Mouse (Mus musculus): Measurements from ENCODE around the gene Slc46a1.

The Slc46a1 gene

DNA sequence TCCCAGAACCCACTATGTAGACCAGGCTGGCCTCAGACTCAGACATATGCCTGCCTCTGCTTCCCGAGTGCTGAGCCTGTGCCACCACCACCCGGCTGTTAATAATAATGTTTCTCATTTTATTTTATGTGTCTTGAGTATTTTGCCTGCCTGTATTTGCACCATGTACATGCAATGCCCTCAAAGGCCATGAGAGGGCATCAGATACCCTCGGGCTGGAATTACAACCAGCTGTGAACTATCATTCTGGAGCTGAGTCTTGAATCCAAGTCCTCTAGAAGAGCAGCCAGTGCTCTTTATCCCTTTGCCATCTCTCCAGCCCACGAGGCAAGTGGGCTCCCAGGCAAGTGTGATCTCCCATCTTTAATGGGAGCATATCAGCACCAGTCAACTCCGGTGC is 10.2 kb upstream of the Slc46a1 start:
- peak in 1 of 2 experiments; percentile 35 for DNase-seq (ENCODE audit: low spot score in 2 of 2)

- DNase-seq (ENCODE audit: low spot score in 2 of 2) = no peak
These were observed 6.8 kb upstream of the Slc46a1 start for GRCm38 (mm10) chr11:78458740-78459139.

GRCm38 (mm10) chr11:78461894-78462293 is 3.6 kb upstream of the Slc46a1 start:
- DNase-seq (ENCODE audit: low spot score in 2 of 2) = no peak

GRCm38 (mm10) chr11:78462669-78463068 is 2.8 kb upstream of the Slc46a1 start:
- DNase-seq (ENCODE audit: low spot score in 2 of 2) = no peak

- no peak for DNase-seq (ENCODE audit: low spot score in 2 of 2)
These were observed 2.0 kb upstream of the Slc46a1 start for GRCm38 (mm10) chr11:78463286-78464036.

DNA sequence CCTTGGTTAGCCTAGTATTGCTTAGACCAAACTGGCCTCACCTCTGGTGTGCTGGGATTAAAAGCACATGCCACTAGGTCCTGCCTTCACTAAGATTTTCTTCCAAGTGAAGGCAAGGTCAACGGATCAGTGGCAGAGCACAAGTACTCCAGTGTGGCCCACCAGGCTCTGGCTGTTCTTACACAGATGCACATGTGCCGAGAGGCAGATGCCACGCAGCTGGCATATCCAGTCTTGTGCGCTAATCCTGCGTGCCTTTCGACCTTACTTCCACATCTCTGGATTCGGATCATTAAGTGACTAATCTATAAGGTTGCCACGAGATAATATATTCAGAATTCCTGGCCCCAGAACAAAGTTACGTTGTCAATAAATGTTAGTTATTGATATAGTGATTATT is 381 bp upstream of the Slc46a1 start:
- no peak for DNase-seq (ENCODE audit: low spot score in 2 of 2)

DNA sequence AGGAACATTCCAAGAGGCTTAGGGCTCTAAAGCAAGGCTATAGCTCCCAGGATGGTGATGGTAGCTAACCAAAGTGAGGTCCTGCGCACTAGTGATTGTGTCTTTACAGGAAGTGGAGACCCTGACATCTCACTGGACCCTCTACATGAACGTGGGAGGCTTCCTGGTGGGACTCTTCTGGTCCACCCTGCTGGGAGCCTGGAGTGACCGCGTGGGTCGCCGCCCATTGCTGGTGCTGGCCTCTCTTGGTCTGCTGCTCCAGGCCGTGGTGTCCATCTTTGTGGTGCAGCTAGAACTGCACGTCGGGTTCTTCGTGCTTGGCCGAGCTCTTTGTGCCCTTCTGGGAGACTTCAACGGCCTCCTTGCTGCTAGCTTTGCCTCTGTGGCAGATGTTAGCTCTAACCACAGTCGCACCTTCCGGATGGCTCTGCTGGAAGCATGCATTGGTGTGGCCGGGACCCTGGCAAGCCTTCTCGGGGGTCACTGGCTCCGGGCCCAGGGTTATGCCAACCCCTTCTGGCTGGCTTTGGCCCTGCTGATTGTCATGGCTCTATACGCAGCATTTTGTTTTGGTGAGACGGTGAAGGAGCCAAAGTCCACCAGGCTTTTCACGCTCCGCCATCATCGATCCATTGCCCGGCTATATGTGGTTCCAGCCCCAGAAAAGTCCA is 880 bp downstream of the Slc46a1 start:
- no peak for DNase-seq (ENCODE audit: low spot score in 2 of 2)

DNA sequence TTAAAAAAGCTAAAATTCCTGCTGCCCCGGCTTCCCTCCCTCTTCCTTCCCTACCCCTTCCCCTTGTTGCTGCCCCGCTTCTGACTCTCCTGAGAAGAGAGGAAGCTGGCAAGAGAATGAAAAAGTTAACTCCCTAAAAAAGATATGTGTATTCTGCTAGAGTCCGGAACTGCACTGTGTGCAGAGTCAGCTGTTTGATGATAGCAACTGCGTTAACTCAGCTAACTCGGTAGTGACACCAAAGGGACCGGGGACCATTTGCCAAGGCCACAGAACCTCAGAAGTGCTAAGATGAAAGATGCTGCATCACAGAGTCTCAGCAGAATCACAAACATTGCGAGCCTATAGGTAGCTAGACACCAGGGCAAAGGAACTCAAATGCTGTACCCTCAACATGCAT is 2.0 kb downstream of the Slc46a1 start:
- no peak for DNase-seq (ENCODE audit: low spot score in 2 of 2)

DNA sequence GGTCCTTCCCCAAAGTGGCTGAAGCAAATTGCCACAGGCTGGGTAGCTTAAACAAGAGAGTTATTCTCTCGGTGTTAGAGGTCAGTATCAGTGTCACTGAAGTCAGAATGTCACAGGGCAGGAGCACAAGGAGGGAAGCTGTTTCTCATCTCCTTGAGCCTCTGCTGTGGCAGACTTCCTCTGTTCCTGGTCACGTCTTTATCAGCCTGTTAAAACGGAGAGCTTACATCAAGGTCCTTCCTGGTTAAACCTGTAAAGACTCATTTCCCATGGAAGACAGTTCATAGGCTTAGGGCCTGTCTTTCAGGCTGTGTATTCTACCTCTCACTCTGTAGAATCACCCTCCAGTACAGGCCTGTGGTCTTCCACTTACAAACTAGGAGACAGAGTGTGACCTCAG is 2.4 kb downstream of the Slc46a1 start:
- no peak for DNase-seq (ENCODE audit: low spot score in 2 of 2)

DNA sequence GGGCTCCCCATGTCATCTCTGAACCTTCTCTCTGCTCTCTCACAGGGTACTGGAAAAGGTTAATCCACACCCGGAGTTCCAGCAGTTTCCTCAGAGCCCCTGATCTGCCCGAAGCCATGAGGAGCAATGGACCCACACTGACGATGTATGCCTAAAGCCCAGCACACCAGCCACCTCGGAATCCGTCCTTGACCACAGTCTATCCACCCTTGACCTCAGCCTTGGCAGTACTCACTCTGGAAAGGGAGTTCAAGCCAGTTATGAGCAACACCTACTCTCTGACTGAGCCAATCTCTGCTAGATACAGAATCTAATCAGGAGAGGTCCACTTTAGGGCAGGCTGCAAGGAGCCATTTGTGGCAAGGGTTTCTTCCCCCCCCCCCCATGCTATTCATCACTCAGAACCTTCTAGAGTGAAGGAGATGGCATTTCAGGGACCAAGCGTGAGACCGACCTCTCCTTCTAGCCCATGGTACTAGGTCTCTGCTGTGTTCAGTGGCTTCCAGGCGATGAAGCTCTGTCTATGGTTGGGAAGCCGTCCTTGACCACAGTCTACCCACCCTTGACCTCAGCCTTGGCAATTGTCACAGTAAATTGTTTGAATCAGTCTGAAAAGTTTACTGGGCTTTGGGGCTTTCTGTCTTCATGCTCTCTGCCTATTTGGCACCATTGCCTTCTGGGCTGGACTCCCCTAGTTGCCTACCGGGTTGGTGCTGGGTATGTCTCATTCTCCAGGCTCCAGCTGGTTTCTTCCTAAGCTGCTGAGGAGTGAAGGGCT is 6.0 kb downstream of the Slc46a1 start:
- no peak for DNase-seq (ENCODE audit: low spot score in 2 of 2)

- DNase-seq (ENCODE audit: low spot score in 2 of 2) = no peak
These were observed 9.8 kb downstream of the Slc46a1 start for GRCm38 (mm10) chr11:78475289-78475688.

DNA sequence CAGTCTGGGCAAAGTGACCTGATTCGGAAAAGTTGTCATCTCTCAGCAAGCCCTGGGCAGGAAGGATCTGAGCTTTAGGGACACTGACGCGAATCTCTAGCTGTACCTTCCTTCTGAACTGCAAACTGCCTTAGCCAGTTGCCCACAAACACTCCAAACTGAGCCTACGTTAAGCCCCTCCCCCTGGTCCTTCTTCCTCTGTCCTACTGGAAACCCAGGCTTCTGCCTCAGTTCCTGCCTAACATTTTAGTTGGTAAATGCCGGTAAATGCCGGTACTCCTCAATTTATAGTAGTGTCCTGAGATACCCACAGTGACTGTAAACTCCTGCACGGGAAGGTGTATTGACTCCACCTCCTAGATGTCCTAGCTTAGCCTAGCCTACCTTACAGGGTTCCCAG is 18.1 kb downstream of the Slc46a1 start:
- DNase-seq (ENCODE audit: low spot score in 2 of 2) = no peak

GRCm38 (mm10) chr11:78488168-78488567 is 22.7 kb downstream of the Slc46a1 start:
- DNase-seq (ENCODE audit: low spot score in 2 of 2) = peak; percentile 69 to 83

DNA sequence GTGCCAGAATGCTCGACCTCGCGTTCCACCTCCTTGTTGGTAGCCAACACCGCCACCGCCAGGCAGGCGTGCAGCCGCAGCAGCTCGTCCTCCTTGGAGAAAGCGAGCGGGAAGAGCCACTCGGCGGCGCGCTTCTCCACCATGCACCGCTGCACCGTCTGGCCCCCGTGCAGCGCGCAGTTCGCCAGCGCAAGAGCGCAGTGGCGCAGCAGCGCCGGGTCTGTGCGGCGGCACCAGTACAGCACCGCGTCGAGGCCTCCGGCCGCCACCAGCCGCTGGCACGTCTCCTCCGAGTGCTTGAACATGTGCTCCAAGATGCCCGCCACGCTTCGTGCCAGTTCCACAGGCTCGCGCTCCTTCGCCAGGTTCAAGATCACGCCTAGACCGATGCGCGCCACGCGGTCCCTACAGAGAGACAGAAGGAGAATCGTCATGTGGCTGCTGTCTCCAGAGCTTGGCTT is 25.3 kb downstream of the Slc46a1 start:
- peak; percentile 47 to 66 for DNase-seq (ENCODE audit: low spot score in 2 of 2)

GRCm38 (mm10) chr11:78495904-78496303 is 30.4 kb downstream of the Slc46a1 start:
- no peak for DNase-seq (ENCODE audit: low spot score in 2 of 2)

DNA sequence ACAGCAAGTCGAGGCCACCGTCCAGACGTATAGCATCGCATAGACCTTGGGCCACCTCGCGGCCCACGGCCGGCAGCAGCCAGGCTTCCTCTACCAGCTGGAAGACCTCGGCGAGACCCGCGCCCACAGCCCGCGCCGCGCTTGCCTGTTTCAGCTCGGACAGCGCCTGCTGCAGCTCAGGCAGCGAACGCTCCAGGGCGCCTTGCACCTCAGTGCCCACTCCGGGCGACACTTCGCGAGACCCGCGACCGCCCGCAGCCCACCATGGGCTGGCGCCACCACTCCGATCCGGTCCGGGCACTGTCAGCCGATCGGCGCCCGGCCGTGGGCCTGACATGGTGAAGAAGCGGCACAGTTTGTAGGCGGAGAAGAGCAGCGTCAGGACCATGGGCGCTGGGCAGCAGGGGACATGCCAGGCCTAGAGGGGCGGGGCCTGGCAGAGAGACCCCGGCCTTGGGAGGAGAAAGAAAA is 31.6 kb downstream of the Slc46a1 start:
- DNase-seq (ENCODE audit: low spot score in 2 of 2) = peak; percentile 52 to 54

- DNase-seq (ENCODE audit: low spot score in 2 of 2) = peak; percentile 96
These were observed 32.3 kb downstream of the Slc46a1 start, which contains the start of gene Sarm1 for GRCm38 (mm10) chr11:78497544-78498522. Gene Sarm1, minus strand, starts transcription at chr11:78497754.

DNA sequence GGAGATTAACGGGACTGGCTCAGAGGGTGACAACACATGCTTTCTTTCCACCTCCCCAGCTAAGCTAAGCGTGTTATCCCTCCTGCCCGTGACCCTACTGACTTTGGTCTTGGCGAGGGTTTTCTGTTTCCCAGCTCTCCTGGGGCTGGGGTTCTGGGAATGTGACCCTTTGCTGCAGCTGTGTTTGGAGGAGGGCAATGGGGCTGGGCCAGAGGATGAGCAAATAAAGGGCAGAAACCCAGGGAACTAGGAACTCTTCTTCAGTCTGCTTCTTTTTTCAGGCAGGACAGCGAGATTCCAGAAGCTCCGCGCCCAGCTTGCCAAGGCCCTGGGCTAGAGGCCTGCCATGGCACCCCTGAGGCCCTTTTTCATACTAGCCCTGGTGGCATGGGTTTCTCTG is 33.5 kb downstream of the Slc46a1 start, which contains the start of gene Vtn:
Gene Vtn, plus strand, starts transcription at position 88 of the 400 bp plus-strand sequence.
- no peak for DNase-seq (ENCODE audit: low spot score in 2 of 2)

- DNase-seq (ENCODE audit: low spot score in 2 of 2) = no peak
These were observed 34.0 kb downstream of the Slc46a1 start for GRCm38 (mm10) chr11:78499543-78499942.

DNA sequence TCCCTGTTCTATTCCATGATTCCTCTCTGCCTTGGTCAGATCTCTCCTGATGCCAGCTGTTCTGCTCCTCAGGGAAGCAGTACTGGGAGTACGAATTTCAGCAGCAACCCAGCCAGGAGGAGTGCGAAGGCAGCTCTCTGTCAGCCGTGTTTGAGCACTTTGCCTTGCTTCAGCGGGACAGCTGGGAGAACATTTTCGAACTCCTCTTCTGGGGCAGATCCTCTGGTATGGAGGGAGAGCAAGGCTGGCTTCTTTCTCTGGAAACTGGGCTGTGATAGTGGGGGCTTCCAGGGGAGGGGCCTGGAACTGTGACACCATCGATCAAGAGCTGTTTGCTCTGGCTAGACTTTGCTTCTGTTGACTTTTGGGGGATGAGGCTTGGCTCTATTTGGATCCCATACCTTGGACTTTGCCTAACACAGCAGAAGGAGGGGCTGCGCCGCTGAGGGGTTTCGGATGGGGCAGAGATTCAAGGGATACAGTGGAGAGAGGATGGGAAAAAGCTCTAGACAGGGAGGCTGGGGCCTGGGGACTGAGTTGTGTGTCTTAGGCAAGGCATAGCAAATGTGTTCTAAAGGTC is 35.2 kb downstream of the Slc46a1 start:
- DNase-seq (ENCODE audit: low spot score in 2 of 2) = no peak

- DNase-seq (ENCODE audit: low spot score in 2 of 2) = no peak
These were observed 36.0 kb downstream of the Slc46a1 start for GRCm38 (mm10) chr11:78501529-78501928.
